ENCODE assay signal across 8 mouse cellular contexts in the genomic region with DNA sequence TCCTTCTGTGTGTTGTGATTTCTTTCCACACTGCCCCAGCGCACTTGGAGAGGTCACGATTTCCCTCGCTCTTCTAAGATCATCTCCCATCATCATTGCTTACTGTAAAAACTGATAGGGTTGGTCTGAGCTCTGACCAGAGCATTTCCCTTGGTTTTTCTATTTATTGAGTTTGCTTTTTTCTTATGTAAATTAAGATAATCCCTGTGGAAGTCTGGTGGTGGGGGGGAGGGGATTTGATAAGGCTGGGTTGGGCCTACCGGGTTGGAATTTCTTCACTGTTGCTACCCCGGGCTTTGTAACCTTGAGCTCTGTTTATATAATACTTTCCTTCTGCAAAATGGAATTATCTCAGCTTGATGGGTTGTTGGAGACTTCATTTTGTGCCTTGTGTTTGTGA. TPM values are rescaled to one million over a fixed set of nuclear protein-coding genes. Genes with fewer than 3 reads are reported as not detected.
DNase-seq lines count a peak whose midpoint lies in the region; ATAC-seq and TF ChIP-seq lines count a peak whose summit lies in the region.

No protein-coding gene starts in this region.

- H3K27me3 ChIP-seq in heart, embryonic 14.5 days (ENCODE audit: control insufficient read depth, insufficient read depth, low read length), result no peaks in the 10 kb centered on the region
- H3K27me3 ChIP-seq in hindbrain, embryonic 12.5 days, result no peaks in the 10 kb centered on the region
- H3K27me3 ChIP-seq in midbrain, embryonic 11.5 days (ENCODE audit: control insufficient read depth, insufficient read depth, low read length), result no peaks in the 10 kb centered on the region

- DNase-seq in heart, postnatal 25 days (ENCODE audit: low spot score), result no peak
- DNase-seq in ES-E14 (ENCODE audit: low read depth, low spot score) (no peak), adipocyte (ENCODE audit: low spot score) (no peak)
- peak; percentile 90 for DNase-seq in midbrain, embryonic 11.5 days (ENCODE audit: low spot score, missing footprints)
- no peak for DNase-seq in kidney, postnatal 36 days

- no peak for ATAC-seq in heart, embryonic 14.5 days (ENCODE audit: insufficient number of reproducible peaks, insufficient read depth, low FRiP score, low read depth)
- no peak for ATAC-seq in hindbrain, embryonic 12.5 days (ENCODE audit: low FRiP score)
- no peak for ATAC-seq in midbrain, embryonic 11.5 days (ENCODE audit: low FRiP score)
- no peak for ATAC-seq in CD4-positive, CD25-positive, alpha-beta regulatory T cell, adult 4 months

- in situ Hi-C loops in ES-E14 (cut with MboI; ENCODE audit: low sequenced_read_pairs in 2 of 2, unreplicated experiment in 2 of 2), result no loop called here

- peak overlapping the region; percentile 82 for H3K4me2 ChIP-seq in heart, embryonic 14.5 days (ENCODE audit: low read length)
- peak overlapping the region; percentile 96 for H3K4me2 ChIP-seq in hindbrain, embryonic 12.5 days (replicated peaks)
- peak overlapping the region; percentile 95; the same call in 1 of the 2 replicates for H3K4me2 ChIP-seq in midbrain, embryonic 11.5 days

- peaks cover 32 to 54% of the 10 kb centered on the region in 2 experiments for H3K4me1 ChIP-seq in heart, embryonic 14.5 days (ENCODE audit: control insufficient read depth in 2 of 2, insufficient read depth in 2 of 2, low read length in 2 of 2)
- H3K4me1 ChIP-seq in ES-E14 (ENCODE audit: control insufficient read depth in 2 of 2, insufficient read depth in 2 of 2, low read length in 2 of 2, poor library complexity in 1 of 2), result peaks cover 15 to 18% of the 10 kb centered on the region in 2 experiments
- peaks cover 65% of the 10 kb centered on the region for H3K4me1 ChIP-seq in hindbrain, embryonic 12.5 days
- peaks cover 59% of the 10 kb centered on the region for H3K4me1 ChIP-seq in midbrain, embryonic 11.5 days (ENCODE audit: control insufficient read depth, insufficient read depth, low read length)

- peak overlapping the region; percentile 70 for H3K9ac ChIP-seq in heart, embryonic 14.5 days (ENCODE audit: low read length)
- H3K9ac ChIP-seq in ES-E14 (ENCODE audit: insufficient read depth, low read depth, low read length, poor library complexity, severe bottlenecking), result no peak overlapping the region
- no peak overlapping the region for H3K9ac ChIP-seq in hindbrain, embryonic 12.5 days
- H3K9ac ChIP-seq in midbrain, embryonic 11.5 days (ENCODE audit: low read length), result no peak overlapping the region

- no peaks in the 10 kb centered on the region for H3K9me3 ChIP-seq in heart, embryonic 14.5 days (ENCODE audit: control insufficient read depth, low read length)
- no peaks in the 10 kb centered on the region for H3K9me3 ChIP-seq in ES-E14 (ENCODE audit: control insufficient read depth, insufficient read depth, low read depth, low read length)
- no peaks in the 10 kb centered on the region for H3K9me3 ChIP-seq in hindbrain, embryonic 12.5 days (replicated peaks)
- H3K9me3 ChIP-seq in midbrain, embryonic 11.5 days (ENCODE audit: control insufficient read depth, low read length), result no peaks in the 10 kb centered on the region

- peak overlapping the region; percentile 79 to 100; a peak in 3 of 4 replicates for H3K27ac ChIP-seq in heart, embryonic 14.5 days (replicated peaks in 1 of 2; ENCODE audit: control insufficient read depth in 1 of 2, insufficient read depth in 1 of 2, low read depth in 2 of 2, low read length in 2 of 2)
- H3K27ac ChIP-seq in ES-E14 (ENCODE audit: insufficient read depth, low read depth, low read length, poor library complexity, severe bottlenecking), result peak overlapping the region; percentile 75; the same call in 1 of the 2 replicates
- H3K27ac ChIP-seq in hindbrain, embryonic 12.5 days, result peak overlapping the region; percentile 100; the same call in 1 of the 2 replicates
- H3K27ac ChIP-seq in midbrain, embryonic 11.5 days (ENCODE audit: low read depth, low read length), result peak overlapping the region; percentile 40; the same call in 1 of the 2 replicates

- H3K4me3 ChIP-seq in heart, embryonic 14.5 days (ENCODE audit: control insufficient read depth in 1 of 2, insufficient read depth in 1 of 2, low read depth in 1 of 2, low read length in 2 of 2), result peak overlapping the region in 1 of 2 experiments; percentile 85; a peak in 1 of 4 replicates
- H3K4me3 ChIP-seq in ES-E14 (ENCODE audit: insufficient read depth in 1 of 2, low read depth in 1 of 2, low read length in 2 of 2, poor library complexity in 1 of 2, severe bottlenecking in 1 of 2), result peak overlapping the region; percentile 45 to 56; a peak in 3 of 4 replicates
- H3K4me3 ChIP-seq in hindbrain, embryonic 12.5 days, result no peak overlapping the region
- H3K4me3 ChIP-seq in midbrain, embryonic 11.5 days (ENCODE audit: low read depth, low read length), result 0 out of 2 replicates have a peak overlapping the region, but pooled peaks have one; percentile 91

- 26% methylated on average over 5 of the region's 5 CpGs for WGBS in heart, embryonic 14.5 days
- WGBS in hindbrain, embryonic 12.5 days, result 18% methylated on average over 5 of the region's 5 CpGs
- WGBS in midbrain, embryonic 11.5 days, result 3% methylated on average over 5 of the region's 5 CpGs

- intact Hi-C loops in heart, postnatal 25 days (cut with DNase I), result loop anchor here (2.0 to 5.0 kb wide), 2 partner anchors 47 to 55 kb away; no protein-coding TSS in a partner anchor

- H3K36me3 ChIP-seq in heart, embryonic 14.5 days (ENCODE audit: control insufficient read depth, insufficient read depth, low read length), result peaks cover 13% of the 10 kb centered on the region
- peaks cover 22% of the 10 kb centered on the region for H3K36me3 ChIP-seq in ES-E14 (ENCODE audit: control insufficient read depth, insufficient read depth, low read length, poor library complexity, severe bottlenecking)
- no peaks in the 10 kb centered on the region; the same call in 1 of the 2 replicates for H3K36me3 ChIP-seq in hindbrain, embryonic 12.5 days
- H3K36me3 ChIP-seq in midbrain, embryonic 11.5 days (ENCODE audit: control insufficient read depth, insufficient read depth, low read length), result no peaks in the 10 kb centered on the region

TF ChIP-seq in ES-E14, 5 proteins besides CTCF, POLR2A, EP300 and RAD21:
- no peak for TF ChIP-seq ZNF384 (IDR thresholded peaks at IDR 0.05; ENCODE audit: low read depth, low read length)
- TF ChIP-seq CHD2 (IDR thresholded peaks at IDR 0.05; ENCODE audit: low read depth, low read length), result peak; percentile 15; the same call in 1 of the 2 replicates

RNA-seq across cellular contexts. Expression of gene Irf2bpl, which starts 1.1 kb away (rescaled TPM):
- polyA plus RNA-seq in heart, embryonic 14.5 days (2014; fragmentation: Nextera tagmentation; extraction: Ambion mirVana), result 32.8 and 36.1 TPM in 2 replicates
- 10 to 100 TPM; 33.3 to 36.9 TPM for total RNA-seq in heart, postnatal 25 days (2021)
- total RNA-seq in ES-E14 (2012; rRNA removed), result 39.5 and 43.2 TPM in 2 replicates
- 75.9 and 86.3 TPM in 2 replicates for polyA plus RNA-seq in hindbrain, embryonic 12.5 days (2016; fragmentation: Nextera tagmentation; extraction: Ambion mirVana)
- polyA plus RNA-seq in midbrain, embryonic 11.5 days (2014; fragmentation: Nextera tagmentation; extraction: Ambion mirVana), result 24.4 and 26.4 TPM in 2 replicates
- polyA plus RNA-seq in CD4-positive, CD25-positive, alpha-beta regulatory T cell, adult 4 months (2017; shearing (Covaris generic)), result 10 to 100 TPM in 1 of 2 experiments, 1 to 10 TPM in 1; 7.6 to 18.8 TPM

Comparison
In these comparisons a context has a peak if more than half of its experiments do, and no peak if none do; other contexts are left out.
1. H3K27ac ChIP-seq: peak in every context shown above with its lines; median percentile 100 in hindbrain, embryonic 12.5 days; 90 in heart, embryonic 14.5 days; 75 in ES-E14; 40 in midbrain, embryonic 11.5 days.